Mouse (Mus musculus) megakaryocyte, embryonic 14.5 days (primary cell): ENCODE data around the gene Cxcl10. TPM values are rescaled to one million over a fixed set of nuclear protein-coding genes. Genes with fewer than 3 reads are reported as not detected.

ENCODE experiments used
- H3K27me3 ChIP-seq: replicated peaks from 2 replicates; pipeline ENCODE3; 2012; ENCODE audit warnings: inconsistent platforms
- H3K36me3 ChIP-seq: replicated peaks from 2 replicates; pipeline ENCODE3; 2012; ENCODE audit warnings: low read length, inconsistent platforms, mixed read lengths
- H3K4me1 ChIP-seq: 2 replicates; pipeline ENCODE4 v1.6.1; 2012; ENCODE audit warnings: inconsistent platforms
- H3K4me3 ChIP-seq: replicated peaks from 2 replicates; pipeline ENCODE3; 2012; ENCODE audit warnings: moderate library complexity, mild to moderate bottlenecking, inconsistent platforms
- H3K9me3 ChIP-seq: 2 replicates; pipeline ENCODE4 v1.6.1; 2012; ENCODE audit warnings: inconsistent platforms
- FLI1 ChIP-seq: IDR thresholded peaks from 2 replicates; pipeline ENCODE4 v1.6.1; 2012; ENCODE audit warnings: low read length, inconsistent platforms, mixed read lengths
- GATA1 ChIP-seq: IDR thresholded peaks from 3 replicates; pipeline ENCODE4 v1.6.1; 2012; ENCODE audit warnings: mixed read lengths, low read length, inconsistent platforms, borderline replicate concordance
- polyA plus RNA-seq: library from polyadenylated mRNA; stranded (reverse); fragments of >175 nt; gene quantifications from 2 replicates; pipeline ENCODE4 v1.2.3, GENCODE M21; 2012; ENCODE audit warnings: low replicate concordance; ENCODE audit not compliant: insufficient read depth

Gene Cxcl10
- polyA plus RNA-seq = not detected in 2 replicates

DNA sequence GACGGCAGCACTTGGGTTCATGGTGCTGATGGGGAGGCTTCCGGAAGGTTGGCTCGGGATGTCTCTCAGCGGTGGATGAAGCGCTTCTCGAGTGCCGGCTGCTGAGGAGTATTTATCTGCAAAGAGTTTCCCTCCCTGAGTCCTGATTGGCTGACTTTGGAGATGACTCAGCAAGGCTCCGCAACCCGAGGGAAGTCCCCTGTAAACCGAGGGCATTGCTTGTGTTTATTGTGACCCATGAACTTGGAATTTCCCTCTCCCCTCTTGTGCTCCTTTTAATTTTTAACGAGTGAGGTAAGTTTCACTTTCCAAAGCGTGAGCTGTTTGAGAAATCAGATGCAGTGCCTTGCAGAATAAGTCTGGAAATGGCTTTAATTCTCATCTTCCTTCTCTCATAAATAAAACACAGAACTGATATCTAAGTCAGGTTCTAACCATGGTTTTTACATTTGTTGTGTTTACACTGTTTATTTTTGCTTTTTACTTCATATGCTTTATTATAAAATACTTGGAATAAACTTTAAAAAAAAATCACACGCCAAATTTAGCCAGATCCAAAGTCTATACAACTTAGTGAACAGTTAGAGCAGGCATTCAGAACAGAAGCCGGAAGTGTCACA is at the start of gene Cxcl10:
TSS of gene Cxcl10 (minus strand) at position 96 of the 620 bp plus-strand sequence.
- H3K4me3 ChIP-seq = peak within 1 kb of the TSS; percentile 85
- peaks cover 26% of the 10 kb centered on the region for H3K27me3 ChIP-seq
- no peak for TF ChIP-seq FLI1
- no peak for TF ChIP-seq GATA1
- peaks cover 39% of the 10 kb centered on the region for H3K4me1 ChIP-seq
- no peaks in the 10 kb centered on the region for H3K36me3 ChIP-seq
- H3K9me3 ChIP-seq = no peaks in the 10 kb centered on the region

- Histone ChIP-seq H3K36me3 (no peaks in the 10 kb centered on the region), H3K4me1 (peaks cover 25% of the 10 kb centered on the region), H3K9me3 (no peaks in the 10 kb centered on the region), H3K27me3 (peaks cover 24% of the 10 kb centered on the region), H3K4me3 (no peak overlapping the region)
- TF ChIP-seq FLI1 = no peak
- TF ChIP-seq GATA1 = no peak
These were observed 49.5 kb upstream of the Cxcl10 start for GRCm38 (mm10) chr5:92398153-92398552.

GRCm38 (mm10) chr5:92396476-92396875 is 47.8 kb upstream of the Cxcl10 start:
- H3K4me3 ChIP-seq = peak overlapping the region; percentile 21

DNA sequence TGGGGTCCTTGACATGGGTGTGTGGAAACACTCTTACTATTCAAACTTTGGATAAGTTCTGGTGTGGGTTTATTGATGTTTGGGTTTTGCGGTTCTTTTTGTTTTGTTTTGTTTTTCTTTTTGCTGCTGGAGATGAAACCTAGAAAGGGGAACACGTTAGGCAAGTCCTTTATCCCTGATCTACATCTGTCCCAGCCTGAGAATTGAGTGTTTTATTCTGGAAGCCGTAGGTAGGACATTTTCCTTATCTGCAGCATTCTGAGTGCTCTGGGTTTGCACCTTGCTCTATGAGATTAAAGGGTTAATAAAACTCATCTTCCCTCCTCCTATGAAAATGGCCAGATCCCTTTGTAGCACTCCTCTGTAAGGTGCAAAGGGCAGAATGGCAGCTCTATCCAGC is 47.1 kb upstream of the Cxcl10 start:
- Histone ChIP-seq H3K9me3 (no peaks in the 10 kb centered on the region), H3K27me3 (peaks cover 43% of the 10 kb centered on the region), H3K36me3 (no peaks in the 10 kb centered on the region), H3K4me1 (peaks cover 28% of the 10 kb centered on the region), H3K4me3 (no peak overlapping the region)
- no peak for TF ChIP-seq GATA1
- TF ChIP-seq FLI1 = no peak

More at GRCm38 (mm10) chr5:92396476-92396875, 47.8 kb upstream of the Cxcl10 start:
- Histone ChIP-seq H3K9me3 (no peaks in the 10 kb centered on the region), H3K27me3 (peaks cover 40% of the 10 kb centered on the region), H3K36me3 (no peaks in the 10 kb centered on the region), H3K4me1 (peaks cover 28% of the 10 kb centered on the region)
- TF ChIP-seq GATA1 = no peak
- no peak for TF ChIP-seq FLI1

DNA sequence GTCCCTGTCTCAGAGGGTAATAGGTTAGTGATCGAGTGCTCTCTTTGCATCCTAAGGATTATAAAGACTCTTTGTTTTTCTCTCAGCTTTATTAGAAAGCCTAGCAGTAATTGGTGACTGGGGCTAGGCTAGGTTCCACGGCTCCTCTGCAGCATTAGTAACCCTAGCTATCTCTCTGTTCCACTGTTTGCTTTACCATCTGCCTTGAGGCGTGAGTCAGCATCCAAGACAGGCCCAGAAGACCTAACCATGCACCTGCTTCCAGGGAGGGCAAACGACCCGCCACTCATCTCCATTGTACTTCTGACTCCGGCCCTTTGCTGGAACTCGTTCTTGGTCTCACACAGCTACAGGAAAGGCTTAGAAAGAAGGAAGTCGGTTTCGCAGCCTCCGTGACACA is 45.2 kb upstream of the Cxcl10 start:
- no peak for TF ChIP-seq GATA1
- TF ChIP-seq FLI1 = no peak
- Histone ChIP-seq H3K4me1 (peaks cover 28% of the 10 kb centered on the region), H3K36me3 (no peaks in the 10 kb centered on the region), H3K27me3 (peaks cover 57% of the 10 kb centered on the region), H3K9me3 (no peaks in the 10 kb centered on the region), H3K4me3 (no peak overlapping the region)

- Histone ChIP-seq H3K9me3 (no peaks in the 10 kb centered on the region), H3K4me3 (peak overlapping the region; percentile 76), H3K4me1 (peaks cover 20% of the 10 kb centered on the region), H3K27me3 (peaks cover 61% of the 10 kb centered on the region), H3K36me3 (no peaks in the 10 kb centered on the region)
- TF ChIP-seq FLI1 (no peak), GATA1 (no peak)
These were observed 43.9 kb upstream of the Cxcl10 start for GRCm38 (mm10) chr5:92392542-92392941.

DNA sequence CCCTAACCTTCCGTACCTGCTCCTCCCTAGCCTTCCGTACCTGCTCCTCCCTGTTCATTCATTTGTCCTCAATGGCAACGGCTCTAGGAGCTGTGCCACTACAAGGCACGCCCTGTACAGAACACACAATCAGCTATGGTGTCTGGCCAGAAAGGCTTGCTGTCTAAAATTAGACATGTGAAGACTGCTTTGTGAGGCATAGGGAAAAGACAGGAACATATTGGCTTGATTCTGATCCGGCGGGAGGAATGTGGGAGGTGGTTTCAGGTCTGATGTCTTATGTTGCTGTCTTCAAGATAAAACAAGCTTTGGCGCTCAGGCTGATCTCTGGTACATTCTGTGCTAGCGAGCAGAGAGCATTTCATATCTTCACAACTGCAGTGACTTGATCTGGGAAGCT is 41.9 kb upstream of the Cxcl10 start:
- TF ChIP-seq GATA1 = no peak
- TF ChIP-seq FLI1 = no peak
- no peaks in the 10 kb centered on the region for H3K9me3 ChIP-seq
- H3K4me1 ChIP-seq = peaks cover 33% of the 10 kb centered on the region
- H3K27me3 ChIP-seq = peaks cover 65% of the 10 kb centered on the region
- no peak overlapping the region for H3K4me3 ChIP-seq
- no peaks in the 10 kb centered on the region for H3K36me3 ChIP-seq

- peaks cover 35% of the 10 kb centered on the region for H3K4me1 ChIP-seq
- TF ChIP-seq GATA1 (no peak), FLI1 (no peak)
- peaks cover 65% of the 10 kb centered on the region for H3K27me3 ChIP-seq
These were observed 41.3 kb upstream of the Cxcl10 start for GRCm38 (mm10) chr5:92389977-92390376.

DNA sequence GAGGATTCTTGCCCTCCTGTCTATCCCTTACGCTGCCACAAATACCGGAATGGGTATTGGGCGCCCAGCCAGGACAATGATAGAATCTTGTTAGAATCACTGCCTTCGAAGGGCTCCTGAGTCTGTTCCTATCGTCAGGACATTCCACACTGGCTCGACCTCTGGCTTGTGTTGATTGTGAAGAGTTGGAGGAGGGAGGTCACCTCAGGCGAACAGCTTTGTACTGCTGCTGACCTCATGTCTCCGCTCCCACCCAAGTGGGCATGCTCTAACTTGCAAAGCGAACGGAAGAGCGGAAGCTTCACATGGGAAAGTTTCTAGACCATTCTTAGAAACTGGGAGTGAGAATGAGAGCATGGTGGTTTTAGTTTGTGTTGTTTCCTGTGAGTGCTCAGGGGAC is 38.7 kb upstream of the Cxcl10 start:
- no peaks in the 10 kb centered on the region for H3K9me3 ChIP-seq
- peaks cover 28% of the 10 kb centered on the region for H3K4me1 ChIP-seq
- no peaks in the 10 kb centered on the region for H3K36me3 ChIP-seq
- TF ChIP-seq FLI1 (no peak), GATA1 (no peak)
- peaks cover 46% of the 10 kb centered on the region for H3K27me3 ChIP-seq
- no peak overlapping the region for H3K4me3 ChIP-seq

More at GRCm38 (mm10) chr5:92389977-92390376, 41.3 kb upstream of the Cxcl10 start:
- Histone ChIP-seq H3K36me3 (no peaks in the 10 kb centered on the region), H3K9me3 (no peaks in the 10 kb centered on the region), H3K4me3 (no peak overlapping the region)

DNA sequence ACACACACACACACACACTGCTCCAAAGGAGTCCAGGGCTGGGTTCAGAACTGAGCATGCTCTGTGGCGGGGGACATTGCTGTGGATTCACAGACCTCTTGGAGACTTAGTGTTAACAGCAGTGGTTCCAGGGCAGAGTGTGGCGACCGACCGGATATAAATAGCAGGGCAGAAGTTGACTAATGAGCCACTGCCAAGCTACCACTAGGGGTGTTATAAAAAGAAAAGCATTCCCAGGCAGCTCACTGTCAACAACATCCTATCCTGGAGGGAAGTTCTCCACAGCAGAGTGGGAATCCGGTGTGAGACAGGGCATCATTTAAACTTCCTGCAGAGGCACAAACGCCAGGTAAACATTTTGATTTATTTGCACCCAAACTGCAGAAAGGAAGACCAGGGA is 38.0 kb upstream of the Cxcl10 start:
- Histone ChIP-seq H3K4me3 (no peak overlapping the region), H3K9me3 (no peaks in the 10 kb centered on the region), H3K27me3 (peaks cover 38% of the 10 kb centered on the region), H3K36me3 (no peaks in the 10 kb centered on the region), H3K4me1 (peaks cover 27% of the 10 kb centered on the region)
- no peak for TF ChIP-seq FLI1
- TF ChIP-seq GATA1 = no peak
